Mouse (Mus musculus) urinary bladder, postnatal 25 days (tissue): ENCODE results near the gene Tcirg1.

Experiments
- DNase-seq: peaks from one replicate; pipeline ENCODE4 v3.0.0; 2022; ENCODE audit warnings: low spot score

Gene Tcirg1

GRCm38 (mm10) chr19:3906795-3907786 is at the start of gene Tcirg1:
Tcirg1 (minus strand) TSS chr19:3907133.
- peak; percentile 71 for DNase-seq

- no peak for DNase-seq
Observed at GRCm38 (mm10) chr19:3955804-3956203, 48.9 kb upstream of the Tcirg1 start.

- DNase-seq: no peak
Observed at GRCm38 (mm10) chr19:3955033-3955432, 48.1 kb upstream of the Tcirg1 start.

- DNase-seq: no peak
Observed at GRCm38 (mm10) chr19:3952099-3952498, 45.2 kb upstream of the Tcirg1 start.

GRCm38 (mm10) chr19:3951461-3951860 is 44.5 kb upstream of the Tcirg1 start:
- no peak for DNase-seq

- no peak for DNase-seq
Observed at GRCm38 (mm10) chr19:3950331-3950730, 43.4 kb upstream of the Tcirg1 start.

GRCm38 (mm10) chr19:3948546-3948945 is 41.6 kb upstream of the Tcirg1 start:
- DNase-seq: no peak

GRCm38 (mm10) chr19:3947813-3948212 is 40.9 kb upstream of the Tcirg1 start:
- DNase-seq: no peak

GRCm38 (mm10) chr19:3946715-3947114 is 39.8 kb upstream of the Tcirg1 start:
- peak; percentile 68 for DNase-seq

- DNase-seq: no peak
Observed at GRCm38 (mm10) chr19:3945872-3946564, 39.1 kb upstream of the Tcirg1 start.

- no peak for DNase-seq
Observed at GRCm38 (mm10) chr19:3942986-3943735, 36.2 kb upstream of the Tcirg1 start.

GRCm38 (mm10) chr19:3942315-3942714 is 35.4 kb upstream of the Tcirg1 start:
- no peak for DNase-seq

GRCm38 (mm10) chr19:3935896-3936850 is 29.2 kb upstream of the Tcirg1 start:
- DNase-seq: peak; percentile 54

- DNase-seq: peak; percentile 57
Observed at GRCm38 (mm10) chr19:3935032-3935895, 28.3 kb upstream of the Tcirg1 start, which contains the start of gene Unc93b1. Unc93b1 (plus strand) TSS chr19:3935186.

- DNase-seq: no peak
Observed at GRCm38 (mm10) chr19:3931716-3932115, 24.8 kb upstream of the Tcirg1 start.

GRCm38 (mm10) chr19:3930262-3931057 is 23.5 kb upstream of the Tcirg1 start:
- DNase-seq: no peak

- peak; percentile 72 for DNase-seq
Observed at GRCm38 (mm10) chr19:3929211-3929941, 22.4 kb upstream of the Tcirg1 start, which contains the start of gene Aldh3b1. Aldh3b1 (minus strand) TSS chr19:3929808.

- no peak for DNase-seq
Observed at GRCm38 (mm10) chr19:3928779-3929178, 21.8 kb upstream of the Tcirg1 start.
